Mouse (Mus musculus) liver, postnatal 0 days (tissue): ENCODE results near the gene Plg. TPM values are rescaled to one million over a fixed set of nuclear protein-coding genes. Genes with fewer than 3 reads are reported as not detected.

ENCODE experiments used
- ATAC-seq: fragments of 200-750 bp; cut with Nextera tagmentation; 2 replicates; pipeline ENCODE4 v1.8.0; 2017; ENCODE audit warnings: mild to moderate bottlenecking, moderate library complexity
- DNase-seq: peaks from one replicate; pipeline ENCODE4 v3.0.0-alpha.2; 2016
- H3K27ac ChIP-seq: fragments of 300-500 bp; sonication (generic); 2 replicates; pipeline ENCODE4 v1.5.1; 2014; ENCODE audit warnings: antibody characterized with exemption, moderate library complexity, mild to moderate bottlenecking, low read depth
- H3K27me3 ChIP-seq: fragments of 300-500 bp; sonication (generic); 2 replicates; pipeline ENCODE4 v1.6.1; 2014; ENCODE audit warnings: low read length, control low read depth, mixed read lengths; ENCODE audit not compliant: insufficient read depth
- H3K36me3 ChIP-seq: fragments of 300-500 bp; sonication (generic); replicated peaks from 2 replicates; pipeline ENCODE4 v1.6.1; 2014; ENCODE audit warnings: mild to moderate bottlenecking, control low read depth, low read length, moderate library complexity, mixed read lengths; ENCODE audit not compliant: insufficient read depth
- H3K4me1 ChIP-seq: fragments of 300-500 bp; sonication (generic); 2 replicates; pipeline ENCODE4 v1.6.1; 2014; ENCODE audit warnings: antibody characterized with exemption, mild to moderate bottlenecking, control low read depth; ENCODE audit not compliant: insufficient read depth
- H3K4me2 ChIP-seq: fragments of 300-500 bp; sonication (generic); 2 replicates; pipeline ENCODE4 v1.6.1; 2014; ENCODE audit warnings: low read depth, mild to moderate bottlenecking, low read length, moderate library complexity, mixed read lengths
- H3K4me3 ChIP-seq: fragments of 300-500 bp; sonication (generic); 2 replicates; pipeline ENCODE4 v1.5.1; 2014; ENCODE audit warnings: low read depth, low read length
- H3K9ac ChIP-seq: fragments of 300-500 bp; sonication (generic); replicated peaks from 2 replicates; pipeline ENCODE4 v1.6.1; 2014; ENCODE audit warnings: mild to moderate bottlenecking, moderate library complexity
- H3K9me3 ChIP-seq: fragments of 300-500 bp; sonication (generic); 2 replicates; pipeline ENCODE4 v1.6.1; 2016; ENCODE audit warnings: mild to moderate bottlenecking, control low read depth, low read length, mixed read lengths
- CTCF ChIP-seq: sonication (generic); IDR thresholded peaks from 2 replicates; pipeline ENCODE4 v1.5.1; 2016; ENCODE audit warnings: antibody characterized with exemption, low read depth
- EP300 ChIP-seq: IDR thresholded peaks from 2 replicates; pipeline ENCODE4 v1.6.1; 2016; ENCODE audit warnings: antibody characterized with exemption, low read depth, mild to moderate bottlenecking
- WGBS: fragments of 180-500 bp; shearing (Covaris S2); extraction: QIAGEN DNeasy Blood & Tissue Kit; methylation state at CpG from one replicate; pipeline ENCODE4 v1.1.7; 2014; ENCODE audit not compliant: insufficient replicate concordance; 5-methylcytosine and 5-hydroxymethylcytosine counted together
- polyA plus RNA-seq: library from polyadenylated mRNA; unstranded; fragments of >200 nt; fragmentation: Nextera tagmentation; extraction: Ambion mirVana; gene quantifications from 2 replicates; pipeline ENCODE4 v1.2.1, GENCODE M21; 2015

The Plg gene
- polyA plus RNA-seq, 1 experiment from 2014 or later, result 1,170 TPM

GRCm38 (mm10) chr17:12431707-12432106, 53.3 kb downstream of the Plg start:
- H3K27me3 ChIP-seq, result no peaks in the 10 kb centered on the region
- no peaks in the 10 kb centered on the region for H3K36me3 ChIP-seq
- no peak overlapping the region for H3K4me2 ChIP-seq
- no peak overlapping the region for H3K9ac ChIP-seq
- H3K27ac ChIP-seq, result no peak overlapping the region
- 57% methylated on average over 5 of the region's 5 CpGs for WGBS
- H3K9me3 ChIP-seq, result no peaks in the 10 kb centered on the region
- no peaks in the 10 kb centered on the region for H3K4me1 ChIP-seq
- no peak for ATAC-seq
- DNase-seq, result no peak
- no peak for TF ChIP-seq EP300
- TF ChIP-seq CTCF, result no peak
- no peak overlapping the region for H3K4me3 ChIP-seq

- Histone ChIP-seq H3K27me3 (no peaks in the 10 kb centered on the region), H3K27ac (no peak overlapping the region), H3K36me3 (no peaks in the 10 kb centered on the region), H3K4me2 (no peak overlapping the region), H3K9ac (no peak overlapping the region), H3K4me3 (no peak overlapping the region), H3K9me3 (no peaks in the 10 kb centered on the region), H3K4me1 (no peaks in the 10 kb centered on the region)
- 84% methylated on average over 10 of the region's 10 CpGs for WGBS
- ATAC-seq, result no peak
- DNase-seq, result no peak
- TF ChIP-seq EP300, result no peak
These were observed 59.4 kb downstream of the Plg start for GRCm38 (mm10) chr17:12437771-12438170.

- DNase-seq (no peak), ATAC-seq (no peak)
- Histone ChIP-seq H3K4me2 (no peak overlapping the region), H3K4me3 (no peak overlapping the region), H3K27me3 (no peaks in the 10 kb centered on the region; the same call in 1 of the 2 replicates), H3K27ac (no peak overlapping the region), H3K4me1 (no peaks in the 10 kb centered on the region), H3K9me3 (no peaks in the 10 kb centered on the region), H3K36me3 (no peaks in the 10 kb centered on the region), H3K9ac (no peak overlapping the region)
- WGBS, result 65% methylated on average over 2 of the region's 2 CpGs
- no peak for TF ChIP-seq EP300
These were observed 66.2 kb downstream of the Plg start for GRCm38 (mm10) chr17:12444561-12444960.

GRCm38 (mm10) chr17:12451234-12451633, 72.8 kb downstream of the Plg start:
- no peak overlapping the region for H3K9ac ChIP-seq
- no peaks in the 10 kb centered on the region for H3K27me3 ChIP-seq
- TF ChIP-seq CTCF (peak; percentile 25), EP300 (no peak)
- H3K4me3 ChIP-seq, result no peak overlapping the region
- H3K36me3 ChIP-seq, result no peaks in the 10 kb centered on the region
- no peaks in the 10 kb centered on the region for H3K9me3 ChIP-seq
- 75% methylated on average over 4 of the region's 4 CpGs for WGBS
- no peak overlapping the region for H3K4me2 ChIP-seq
- ATAC-seq, result no peak
- H3K27ac ChIP-seq, result no peak overlapping the region
- no peak for DNase-seq
- no peaks in the 10 kb centered on the region for H3K4me1 ChIP-seq

GRCm38 (mm10) chr17:12452862-12453531, 74.6 kb downstream of the Plg start:
- Histone ChIP-seq H3K9ac (no peak overlapping the region), H3K4me2 (no peak overlapping the region), H3K27ac (no peak overlapping the region), H3K36me3 (no peaks in the 10 kb centered on the region), H3K9me3 (no peaks in the 10 kb centered on the region), H3K4me3 (no peak overlapping the region), H3K4me1 (no peaks in the 10 kb centered on the region), H3K27me3 (no peaks in the 10 kb centered on the region)
- TF ChIP-seq CTCF (no peak), EP300 (no peak)
- ATAC-seq (peak; percentile 87), DNase-seq (peak; percentile 28)
- 60% methylated on average over 11 of the region's 11 CpGs for WGBS

- no peak for ATAC-seq
- Histone ChIP-seq H3K36me3 (no peaks in the 10 kb centered on the region), H3K9ac (no peak overlapping the region), H3K4me3 (no peak overlapping the region), H3K4me2 (no peak overlapping the region), H3K4me1 (no peaks in the 10 kb centered on the region), H3K27me3 (no peaks in the 10 kb centered on the region), H3K27ac (no peak overlapping the region), H3K9me3 (no peaks in the 10 kb centered on the region)
- TF ChIP-seq CTCF (no peak), EP300 (no peak)
- 79% methylated on average over 6 of the region's 6 CpGs for WGBS
- DNase-seq, result no peak
These were observed 75.3 kb downstream of the Plg start for GRCm38 (mm10) chr17:12453691-12454090.
